Mouse (Mus musculus) MEL (cell line): Measurements from ENCODE around the gene Mmd.

Source experiments
- CHD1 ChIP-seq: IDR thresholded peaks from 2 replicates; pipeline ENCODE4 v1.6.1; 2012; ENCODE audit warnings: low read depth, mild to moderate bottlenecking, inconsistent platforms, low read length, improper control_type of control experiment
- CTCF ChIP-seq, 3 experiments: IDR thresholded peaks in 2 of 3; conservative IDR thresholded peaks in 1 of 3; 2 replicates each; pipeline ENCODE4 v1.5.1; 2011 to 2012; ENCODE audit warnings: low read length in 3 of 3, low read depth in 2 of 3, mild to moderate bottlenecking in 2 of 3, improper control_type of control experiment in 1 of 3, inconsistent platforms in 1 of 3, mixed read lengths in 1 of 3, moderate library complexity in 1 of 3; ENCODE audit not compliant: control insufficient read depth in 1 of 3, insufficient read depth in 1 of 3, poor library complexity in 1 of 3, severe bottlenecking in 1 of 3
- E2F4 ChIP-seq: IDR thresholded peaks from 2 replicates; pipeline ENCODE4 v1.6.1; 2011; ENCODE audit warnings: low read depth, low read length, improper control_type of control experiment, borderline replicate concordance
- HCFC1 ChIP-seq: IDR thresholded peaks from 2 replicates; pipeline ENCODE4 v1.6.1; 2012; ENCODE audit warnings: low read depth, mild to moderate bottlenecking, inconsistent platforms, low read length, improper control_type of control experiment, moderate library complexity
- JUND ChIP-seq: IDR thresholded peaks from 2 replicates; pipeline ENCODE4 v1.6.1; 2011; ENCODE audit warnings: low read depth, mild to moderate bottlenecking, improper control_type of control experiment, low read length
- KAT2A ChIP-seq: conservative IDR thresholded peaks from 2 replicates; pipeline ENCODE4 v1.6.1; 2012; ENCODE audit warnings: low read depth, low read length, improper control_type of control experiment, inconsistent platforms
- MAX ChIP-seq: IDR thresholded peaks from 2 replicates; pipeline ENCODE4 v1.6.1; 2011; ENCODE audit warnings: low read length, improper control_type of control experiment
- POLR2A ChIP-seq, 2 experiments: IDR thresholded peaks; 2 replicates each; pipeline ENCODE4 v1.6.1; 2011 to 2012; ENCODE audit warnings: low read length in 2 of 2, mild to moderate bottlenecking in 2 of 2, control low read depth in 1 of 2, improper control_type of control experiment in 1 of 2, low read depth in 1 of 2, moderate library complexity in 1 of 2; ENCODE audit not compliant: control insufficient read depth in 1 of 2, insufficient read depth in 1 of 2, poor library complexity in 1 of 2
- POLR2AphosphoS2 ChIP-seq: IDR thresholded peaks from 2 replicates; pipeline ENCODE4 v1.6.1; 2011; ENCODE audit warnings: low read length, improper control_type of control experiment
- UBTF ChIP-seq: IDR thresholded peaks from 2 replicates; pipeline ENCODE4 v1.6.1; 2012; ENCODE audit warnings: low read depth, mild to moderate bottlenecking, inconsistent platforms, low read length, improper control_type of control experiment, moderate library complexity, borderline replicate concordance; ENCODE audit not compliant: insufficient read depth
- USF1 ChIP-seq: IDR thresholded peaks from 2 replicates; pipeline ENCODE4 v1.6.1; 2014; ENCODE audit warnings: low read depth, mild to moderate bottlenecking, inconsistent platforms, low read length, improper control_type of control experiment, moderate library complexity
- ZNF384 ChIP-seq: IDR thresholded peaks from 2 replicates; pipeline ENCODE4 v1.6.1; 2012; ENCODE audit warnings: low read depth, mild to moderate bottlenecking, inconsistent platforms, low read length, improper control_type of control experiment

DNA sequence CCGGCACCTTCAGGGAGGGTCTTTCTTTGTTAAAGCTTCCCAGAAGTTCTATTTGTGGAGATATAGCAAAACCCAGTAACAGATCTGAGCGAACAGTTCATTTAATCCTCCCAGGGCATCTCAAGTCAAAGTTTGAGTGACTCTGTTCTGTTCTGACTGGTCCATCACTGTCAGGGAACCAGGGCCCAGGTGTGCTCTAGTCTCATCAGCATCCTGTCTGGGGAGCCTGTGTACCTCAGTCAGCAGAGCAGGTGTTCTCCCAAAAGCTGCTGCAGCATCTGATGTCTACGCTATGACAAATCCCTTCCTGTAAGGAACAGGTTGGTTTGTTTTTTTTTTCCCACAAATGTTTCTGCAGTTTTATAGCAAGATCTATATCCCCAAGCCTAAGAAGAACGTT is 2.6 kb upstream of the Mmd start:
- TF ChIP-seq E2F4 (no peak), USF1 (no peak), CTCF (IDR thresholded peaks at IDR 0.05 in 2 of 3, conservative IDR thresholded peaks at IDR 0.05 in 1 of 3; ENCODE audit: control insufficient read depth in 1 of 3, insufficient read depth in 1 of 3, low read depth in 2 of 3, low read length in 3 of 3, poor library complexity in 1 of 3, severe bottlenecking in 1 of 3) (no peak), POLR2A (IDR thresholded peaks at IDR 0.05; ENCODE audit: control insufficient read depth in 1 of 2, insufficient read depth in 1 of 2, low read depth in 1 of 2, low read length in 2 of 2, poor library complexity in 1 of 2) (no peak), MAX (no peak), CHD1 (no peak), JUND (no peak), UBTF (no peak), HCFC1 (no peak), ZNF384 (no peak), KAT2A (no peak), POLR2AphosphoS2 (no peak)
